Mouse (Mus musculus): ENCODE results near the gene Cdh1.
"Not testable (repeated sequence)": the region's sequence is repeated elsewhere in the genome, so short reads cannot be mapped to it uniquely, and the experiment has no call there.

The Cdh1 gene

DNA sequence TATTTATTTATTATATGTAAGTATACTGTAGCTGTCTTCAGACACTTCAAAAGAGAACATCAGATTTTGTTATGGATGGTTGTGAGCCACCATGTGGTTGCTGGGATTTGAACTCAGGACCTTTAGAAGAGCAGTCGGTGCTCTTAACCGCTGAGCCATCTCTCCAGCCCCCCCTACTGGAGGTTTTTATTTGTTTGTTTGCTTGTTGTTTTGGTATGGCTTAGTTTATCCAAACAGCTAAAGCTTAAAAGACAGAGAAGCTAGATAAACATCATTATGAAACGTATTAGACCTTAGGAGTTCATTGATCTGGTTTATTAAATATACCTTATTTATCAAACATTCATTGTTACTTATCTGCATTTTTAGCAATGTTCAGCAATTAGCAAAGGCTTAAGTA, 7.5 kb upstream of the Cdh1 start:
- not testable (repeated sequence) for DNase-seq (ENCODE audit: low spot score)

DNA sequence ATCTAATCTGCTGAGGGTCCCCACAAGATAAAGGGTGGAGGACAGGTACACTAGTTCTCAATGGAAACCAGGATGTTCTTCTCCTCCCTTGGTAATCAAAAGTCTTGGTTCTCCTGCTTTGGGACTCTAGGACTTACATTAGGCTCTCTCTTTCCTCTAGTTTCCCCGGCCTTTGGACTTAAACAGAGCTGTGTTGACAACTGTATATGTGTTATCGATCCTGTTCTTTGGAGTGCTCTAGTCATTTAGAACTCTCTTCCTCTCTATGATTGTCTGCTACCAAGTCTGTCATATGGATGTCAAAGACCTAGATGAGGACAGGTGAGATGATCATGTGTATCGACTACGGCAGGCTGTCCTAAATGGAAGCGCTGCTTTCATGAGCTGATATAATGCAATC, 6.1 kb upstream of the Cdh1 start:
- no peak for DNase-seq (ENCODE audit: low spot score)

DNA sequence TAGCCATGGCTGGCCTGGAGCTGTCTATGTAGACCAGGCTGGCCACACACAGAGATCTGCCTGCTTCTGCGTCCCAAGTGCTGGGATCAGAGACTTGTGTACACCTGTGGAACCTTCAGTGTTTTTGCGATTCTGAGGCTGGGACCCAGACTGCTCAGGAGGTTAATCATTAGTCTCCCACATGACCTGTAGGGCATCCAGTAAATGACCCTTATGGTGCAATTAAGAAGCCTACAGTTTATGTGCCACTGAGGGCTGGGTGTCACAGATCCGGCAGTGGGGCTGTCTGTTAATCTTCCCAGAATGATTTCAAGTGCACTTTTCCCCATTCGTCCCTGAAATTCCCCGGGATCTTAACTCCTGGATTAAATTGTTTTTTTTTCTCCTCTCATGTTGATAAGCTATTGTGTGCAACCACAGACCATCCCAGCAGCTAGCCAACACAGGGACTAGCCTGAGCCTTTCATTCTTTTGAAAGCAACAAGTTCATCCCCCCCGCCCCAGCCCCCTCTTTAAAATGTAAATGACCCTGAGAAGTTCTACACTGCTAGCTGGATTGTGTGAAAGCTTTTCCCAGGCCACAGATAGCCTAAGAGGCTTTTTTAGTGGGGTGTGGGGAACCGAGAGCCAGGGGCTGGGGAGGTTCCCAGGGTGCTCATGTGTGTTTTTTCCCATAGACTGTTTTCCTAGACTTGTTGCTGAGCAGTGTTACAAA, 3.7 kb upstream of the Cdh1 start:
- DNase-seq (ENCODE audit: low spot score) = no peak

DNA sequence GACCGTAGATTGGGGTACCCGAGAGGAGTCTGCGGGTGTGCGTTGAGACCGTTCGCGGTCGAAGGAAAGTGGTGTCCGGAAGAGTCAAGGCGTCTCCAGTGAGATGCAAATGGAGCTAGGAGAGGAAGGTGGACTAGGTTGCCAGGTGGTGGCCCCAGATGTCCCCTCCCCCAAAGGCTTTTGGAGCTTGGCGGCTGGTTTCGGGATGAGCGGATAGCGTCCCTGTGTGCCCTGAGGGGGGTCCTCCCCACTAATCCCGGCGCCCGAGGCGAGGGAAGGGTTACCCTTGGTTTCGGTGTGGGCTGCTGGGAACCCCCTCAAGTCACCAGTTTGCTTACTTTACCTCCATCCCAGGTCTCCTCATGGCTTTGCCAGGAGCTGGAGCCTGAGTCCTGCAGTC, 782 bp downstream of the Cdh1 start:
- no peak for DNase-seq (ENCODE audit: low spot score)

DNA sequence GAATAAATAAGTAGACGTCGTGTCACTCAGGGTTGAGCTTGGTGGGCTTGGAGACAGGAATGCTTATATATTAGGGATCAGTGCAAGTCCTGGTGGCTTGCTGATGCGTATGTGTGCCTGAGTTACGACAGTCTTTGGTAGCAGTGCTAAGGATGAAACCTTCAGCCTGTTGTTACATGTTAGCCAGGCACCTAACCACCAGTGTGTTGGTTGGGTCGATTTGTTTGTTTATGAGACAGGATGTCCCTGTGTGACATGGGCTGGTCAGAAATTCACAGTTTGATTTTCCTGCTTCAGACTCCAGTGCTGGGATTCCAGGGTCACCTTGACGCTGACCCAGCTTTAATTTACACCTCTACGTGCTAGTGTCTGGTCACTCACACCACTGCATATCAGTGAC, 2.5 kb downstream of the Cdh1 start:
- no peak for DNase-seq (ENCODE audit: low spot score)

DNA sequence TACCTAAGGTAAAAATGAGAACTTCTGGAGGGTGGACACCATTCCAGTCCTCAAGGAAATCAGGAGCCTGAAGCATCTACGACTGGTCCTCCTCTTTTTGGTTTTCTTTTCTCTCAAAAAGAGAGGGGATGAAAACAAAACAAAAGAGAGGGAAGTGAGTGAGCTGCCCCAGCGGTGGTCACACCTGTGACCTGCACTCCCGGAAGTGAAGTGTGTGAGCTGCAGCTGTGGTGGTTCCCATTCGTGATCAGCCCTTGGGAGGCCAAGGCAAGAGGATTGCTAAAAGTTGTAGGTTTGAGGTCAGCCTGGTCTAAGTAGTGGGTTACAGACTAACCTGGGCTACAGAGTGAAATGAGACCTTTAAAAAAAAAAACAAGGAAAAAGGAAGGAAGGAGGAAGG, 3.0 kb downstream of the Cdh1 start:
- DNase-seq (ENCODE audit: low spot score) = no peak

DNA sequence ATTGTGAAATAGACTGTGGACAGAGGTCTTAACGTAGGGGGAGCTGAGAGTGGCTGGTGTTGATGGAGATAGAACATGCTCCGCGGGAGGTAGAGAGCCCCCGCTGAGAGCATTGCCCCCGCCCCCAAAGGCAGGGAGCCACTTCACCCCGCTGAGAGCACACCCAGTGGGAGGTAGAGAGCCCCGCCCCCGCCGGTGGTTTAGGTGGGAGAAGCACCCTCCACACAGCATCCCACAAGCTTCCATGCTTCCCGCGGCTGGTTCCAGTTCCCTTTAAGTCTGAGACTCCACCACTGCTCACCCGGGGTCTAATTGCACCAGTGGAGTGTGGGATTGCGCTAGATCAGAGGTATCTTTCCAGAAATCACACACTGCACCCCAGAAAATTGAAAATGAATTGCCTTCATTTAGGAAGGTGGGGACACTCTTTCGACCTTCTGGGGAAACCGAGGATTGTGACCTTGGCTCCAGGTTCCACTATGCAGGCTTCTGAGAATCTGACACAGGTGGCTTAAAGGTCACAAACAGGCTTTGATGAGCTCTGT, 3.5 kb downstream of the Cdh1 start:
- no peak for DNase-seq (ENCODE audit: low spot score)

DNA sequence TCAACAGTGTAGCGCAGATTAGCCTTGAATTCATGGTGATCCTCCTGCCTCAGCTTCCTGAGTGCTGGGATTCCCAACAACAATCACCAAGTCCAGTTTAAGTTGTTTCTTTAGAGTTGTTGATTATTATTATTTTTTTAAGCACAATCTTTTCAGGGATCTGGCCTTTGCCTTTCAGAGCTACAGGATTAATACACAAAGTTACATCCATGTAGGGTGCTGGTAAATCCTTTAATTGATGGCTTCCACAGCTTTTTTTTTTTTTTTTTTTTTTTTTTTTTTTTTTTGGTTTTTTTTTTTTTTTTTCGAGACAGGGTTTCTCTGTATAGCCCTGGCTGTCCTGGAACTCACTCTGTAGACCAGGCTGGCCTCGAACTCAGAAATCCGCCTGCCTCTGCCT, 4.6 kb downstream of the Cdh1 start:
- DNase-seq (ENCODE audit: low spot score) = not testable (repeated sequence)

DNA sequence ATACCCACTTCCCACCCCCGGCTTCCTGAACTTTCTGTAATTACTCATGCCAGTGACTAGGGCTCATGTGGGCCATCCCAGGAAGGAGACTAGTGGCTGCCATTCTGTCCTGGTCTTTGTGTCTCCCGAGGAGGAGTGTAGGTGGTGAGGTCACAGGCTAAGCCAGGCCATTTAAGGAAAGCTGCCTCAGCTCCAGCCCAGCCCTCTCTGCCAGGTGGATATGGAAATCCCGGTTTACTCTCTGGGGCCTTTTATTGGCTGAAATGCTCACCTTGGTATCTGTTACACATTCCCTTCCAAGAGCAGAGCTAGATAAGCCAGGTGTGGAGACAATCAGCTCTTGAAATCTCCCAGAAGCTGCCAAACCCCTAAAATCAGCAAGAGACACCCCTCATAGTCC, 5.3 kb downstream of the Cdh1 start:
- no peak for DNase-seq (ENCODE audit: low spot score)

DNA sequence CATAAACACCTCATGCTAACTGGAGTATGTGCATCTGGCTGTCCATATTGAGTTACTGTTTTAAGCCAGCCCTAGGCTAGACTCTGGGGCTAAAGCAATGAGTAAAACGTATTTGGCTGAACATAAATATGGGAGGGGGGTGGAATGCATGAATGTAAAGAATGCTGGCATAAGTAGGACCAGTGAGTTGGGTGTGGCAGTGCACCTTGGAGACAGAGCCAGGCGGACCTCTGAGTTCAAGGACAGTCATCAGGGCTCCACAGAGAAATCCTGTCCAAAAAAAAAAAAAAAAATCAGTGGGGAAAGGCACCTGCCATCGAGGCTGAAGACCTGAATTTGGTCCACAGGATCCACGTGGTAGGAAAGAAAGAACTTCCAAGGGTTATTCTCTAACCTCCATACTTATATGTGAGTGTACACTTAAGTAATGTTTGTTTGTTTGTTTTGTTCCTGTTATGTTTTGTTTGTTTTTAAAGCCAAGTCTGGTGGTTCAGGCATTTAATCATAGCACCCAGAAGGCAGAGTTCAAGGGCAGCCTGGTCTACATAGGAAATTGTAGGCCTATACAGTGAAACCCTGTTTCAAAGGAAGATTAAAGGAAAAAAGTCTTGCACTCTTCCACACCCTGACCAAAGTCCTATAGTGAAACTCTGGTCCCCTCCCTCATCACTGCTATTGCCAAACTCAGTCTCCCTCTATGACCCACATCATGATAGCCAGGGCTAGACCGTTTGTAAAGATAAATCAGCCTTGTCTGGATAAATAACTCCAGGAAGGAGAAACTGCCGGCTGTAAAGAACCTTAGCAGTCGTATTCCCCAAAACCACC, 6.1 kb downstream of the Cdh1 start:
- DNase-seq (ENCODE audit: low spot score) = no peak

DNA sequence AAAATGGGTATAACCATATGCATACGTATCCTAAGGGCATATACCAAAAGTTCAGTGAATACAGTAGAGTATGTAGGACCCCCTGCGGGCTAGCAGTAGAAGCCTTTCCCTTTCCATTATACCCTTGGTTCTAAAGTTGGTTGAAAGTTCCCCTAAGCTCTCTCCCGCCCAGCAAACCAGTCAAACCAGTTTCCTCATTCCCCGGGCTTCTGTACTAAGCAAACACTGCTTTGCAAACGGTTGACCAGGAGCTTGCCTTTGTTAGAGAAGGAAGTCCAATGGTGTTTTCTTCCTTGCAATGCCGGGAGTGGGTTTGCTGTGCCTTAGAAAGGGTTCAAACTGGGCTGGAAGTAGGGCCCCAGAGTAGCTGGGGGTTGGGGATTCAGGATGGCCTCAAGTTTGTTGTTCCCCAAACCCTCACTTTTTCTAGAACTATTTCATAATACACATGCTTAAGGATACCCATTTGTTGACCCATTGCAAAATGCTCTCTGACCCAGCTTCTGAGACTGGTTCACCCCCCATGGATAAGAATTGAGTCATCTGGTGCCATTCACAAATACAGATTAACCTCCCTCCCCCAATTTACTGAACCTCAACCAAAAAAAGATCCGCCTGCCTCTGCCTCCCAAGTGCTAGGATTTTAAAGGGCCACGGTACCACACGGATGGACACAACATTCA, 7.9 kb downstream of the Cdh1 start:
- DNase-seq (ENCODE audit: low spot score) = no peak

DNA sequence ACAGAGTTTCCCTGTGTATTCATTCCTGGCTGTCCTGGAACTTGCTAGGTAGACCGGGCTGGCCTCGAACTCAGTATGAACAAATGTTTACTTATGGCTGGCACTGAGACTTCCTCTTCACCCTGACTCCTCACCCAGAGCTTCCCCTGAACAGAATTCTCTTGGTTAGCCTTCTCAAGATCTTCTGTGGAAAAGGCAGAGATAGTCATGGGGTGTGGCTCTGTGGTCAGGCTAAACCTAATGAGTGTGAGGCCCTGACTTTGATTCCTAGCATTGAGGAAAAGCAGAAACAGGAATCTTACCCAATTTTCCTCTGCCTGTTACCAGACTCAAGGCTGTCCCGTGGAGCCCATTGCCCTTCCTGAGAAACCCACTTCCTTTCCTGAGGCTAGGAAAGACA, 8.9 kb downstream of the Cdh1 start:
- DNase-seq (ENCODE audit: low spot score) = no peak

DNA sequence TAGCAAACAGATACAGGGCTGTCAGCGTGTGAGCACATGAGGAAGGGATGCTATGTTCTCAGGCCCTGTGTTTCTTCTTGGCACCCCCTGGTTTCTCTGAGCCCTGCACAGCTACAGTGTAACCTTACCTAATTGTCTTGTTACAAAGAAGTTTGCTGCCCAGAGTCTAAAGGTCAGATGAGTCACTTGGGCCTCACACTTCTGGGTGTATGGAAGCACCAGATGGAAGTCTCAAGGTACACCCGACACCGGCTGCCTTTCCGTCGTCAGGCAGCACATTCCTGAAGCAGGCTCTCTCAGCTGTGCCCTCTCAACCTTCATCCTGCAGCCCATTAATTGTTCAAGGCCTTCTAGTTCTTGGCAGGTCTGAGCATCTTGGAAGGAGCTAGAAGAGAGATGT, 11.6 kb downstream of the Cdh1 start:
- DNase-seq (ENCODE audit: low spot score) = no peak

DNA sequence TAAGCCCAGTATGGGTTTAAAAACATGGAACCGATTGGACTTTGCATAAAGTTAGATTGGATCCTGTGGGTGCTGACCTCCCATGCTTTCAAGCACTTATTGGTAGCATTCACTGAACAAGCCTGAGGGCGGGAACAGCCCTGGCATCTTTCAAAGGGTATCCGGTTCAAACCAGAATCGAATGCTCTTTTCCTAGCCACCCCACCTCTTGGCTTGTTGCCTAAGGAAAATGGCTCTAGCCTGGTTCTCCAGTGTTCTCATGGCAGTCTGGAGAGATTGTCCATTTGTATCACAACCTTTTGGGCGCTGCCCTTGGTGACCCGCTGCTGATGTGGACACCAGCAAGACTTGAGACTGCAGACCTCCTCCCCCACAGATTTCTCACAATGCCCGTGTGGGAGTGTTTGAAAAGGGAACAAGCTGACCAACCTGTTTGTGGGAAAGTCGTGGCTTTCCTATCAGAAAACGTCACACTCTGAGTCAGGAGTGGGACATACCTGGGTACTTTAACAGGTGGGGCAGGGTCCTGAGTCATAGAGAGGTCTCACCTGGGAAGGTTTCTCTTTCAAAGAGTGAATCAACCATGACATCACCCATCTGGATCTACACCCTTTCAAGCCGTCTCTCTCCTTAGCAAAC, 12.6 kb downstream of the Cdh1 start:
- no peak for DNase-seq (ENCODE audit: low spot score)

DNA sequence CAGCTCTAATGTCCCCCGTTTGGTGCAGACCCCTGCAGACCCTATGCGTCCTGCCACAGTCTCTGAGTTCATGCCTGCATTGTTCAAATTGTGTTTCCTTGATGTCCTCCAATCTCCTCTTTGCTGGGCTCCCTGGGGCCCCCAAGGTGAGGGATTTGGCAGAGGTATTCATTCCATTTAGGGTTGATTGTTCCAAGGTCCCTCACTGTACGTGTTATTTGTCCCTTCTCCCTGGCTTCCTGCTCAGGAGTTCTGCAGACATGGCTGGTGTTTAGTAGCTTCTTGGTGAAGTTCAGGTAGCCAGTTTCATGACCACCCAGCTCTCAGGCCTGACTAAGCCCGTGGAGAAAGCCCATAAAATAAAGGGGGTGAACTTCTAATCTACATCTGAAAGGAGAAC, 13.5 kb downstream of the Cdh1 start:
- no peak for DNase-seq (ENCODE audit: low spot score)

DNA sequence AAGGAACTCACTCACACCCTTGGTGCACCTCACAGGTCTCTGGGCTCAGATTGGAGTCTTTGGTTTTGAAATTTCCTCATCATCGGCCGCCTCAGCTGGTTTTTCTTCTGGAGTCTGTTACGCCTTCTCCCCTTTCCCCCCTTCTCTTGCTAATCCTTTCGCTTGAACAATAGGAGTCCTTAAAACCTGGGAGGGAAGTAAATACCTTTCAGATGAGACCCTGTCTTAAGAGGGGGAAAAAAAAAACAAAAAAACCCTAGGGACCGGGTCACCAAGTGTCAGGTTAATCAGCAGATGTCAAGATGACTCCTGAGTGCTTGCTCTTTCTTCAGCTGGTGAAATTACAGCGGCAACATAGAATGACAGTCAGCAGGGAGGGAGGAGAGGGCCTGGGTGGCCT, 14.0 kb downstream of the Cdh1 start:
- DNase-seq (ENCODE audit: low spot score) = no peak

DNA sequence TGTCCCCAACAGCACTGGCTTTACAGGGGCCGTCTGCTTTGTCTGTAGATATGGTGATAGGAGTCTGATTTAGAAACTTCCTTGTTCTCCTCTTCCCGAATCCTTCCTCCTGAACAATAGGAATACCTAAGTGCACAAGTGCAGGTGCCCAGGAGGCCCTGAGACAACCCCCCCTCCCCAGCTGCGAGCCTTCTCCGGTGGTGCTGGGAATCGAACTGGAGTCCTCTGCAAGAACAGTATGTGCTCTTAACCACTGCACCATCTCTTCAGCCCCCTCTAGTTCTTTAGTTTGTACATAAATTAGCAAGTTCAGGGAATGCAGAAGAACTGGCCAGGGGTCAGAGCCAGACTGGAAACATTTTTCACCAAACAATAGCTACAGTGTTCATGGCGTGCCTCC, 14.7 kb downstream of the Cdh1 start:
- DNase-seq (ENCODE audit: low spot score) = no peak

DNA sequence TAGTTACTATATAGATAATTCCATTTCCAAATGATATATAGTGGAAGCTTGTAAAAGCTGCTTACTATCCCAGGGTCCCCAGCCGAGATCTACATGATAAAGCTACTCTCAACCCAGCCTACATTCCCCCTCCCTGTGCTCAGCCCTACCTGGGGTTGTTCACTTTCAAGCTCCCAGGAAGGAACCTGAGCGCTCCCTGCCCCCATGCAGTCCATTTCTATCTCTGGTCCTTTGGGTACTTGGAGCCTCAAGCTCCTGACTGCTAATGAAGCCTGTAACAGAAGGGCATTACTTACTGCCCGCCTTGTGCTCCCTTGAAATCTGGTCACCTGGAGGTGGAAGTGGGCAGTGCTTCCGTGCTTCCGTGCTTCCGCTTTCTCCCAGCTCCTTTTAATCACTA, 15.2 kb downstream of the Cdh1 start:
- no peak for DNase-seq (ENCODE audit: low spot score)

DNA sequence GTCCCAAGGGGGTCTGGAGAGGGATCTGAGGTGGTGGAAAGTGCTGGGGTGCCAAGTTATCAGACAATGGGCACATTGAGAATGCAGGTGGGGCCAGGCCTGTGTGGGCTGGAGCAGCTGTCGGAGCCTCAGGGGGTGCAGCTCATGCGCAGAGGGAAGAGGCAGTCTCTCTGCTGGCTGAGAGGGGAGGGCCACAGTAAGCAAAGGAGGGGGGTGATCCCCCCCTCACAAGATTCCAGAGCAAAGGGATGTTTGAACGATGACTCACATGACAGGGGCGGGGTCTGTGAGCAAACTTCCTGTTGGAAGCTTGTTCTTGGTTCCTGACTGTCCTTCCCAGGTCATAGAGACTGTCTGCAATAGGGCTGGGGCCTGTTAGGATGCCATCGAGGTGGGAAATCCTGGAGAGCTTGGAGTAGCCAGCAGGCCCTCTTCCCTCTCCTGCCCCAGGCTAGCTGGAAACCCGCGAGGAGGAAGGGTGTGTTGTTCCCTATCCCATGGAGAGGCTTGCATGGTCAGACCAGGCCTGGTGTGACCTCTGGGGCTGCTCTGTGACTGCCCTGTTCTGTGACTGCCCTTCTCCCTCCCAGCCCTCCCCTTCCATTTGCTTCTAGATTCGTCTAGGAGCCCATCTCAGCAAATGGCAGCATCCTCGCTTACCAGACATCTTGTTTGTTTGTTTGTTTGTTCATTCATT, 16.5 kb downstream of the Cdh1 start:
- DNase-seq (ENCODE audit: low spot score) = no peak

DNA sequence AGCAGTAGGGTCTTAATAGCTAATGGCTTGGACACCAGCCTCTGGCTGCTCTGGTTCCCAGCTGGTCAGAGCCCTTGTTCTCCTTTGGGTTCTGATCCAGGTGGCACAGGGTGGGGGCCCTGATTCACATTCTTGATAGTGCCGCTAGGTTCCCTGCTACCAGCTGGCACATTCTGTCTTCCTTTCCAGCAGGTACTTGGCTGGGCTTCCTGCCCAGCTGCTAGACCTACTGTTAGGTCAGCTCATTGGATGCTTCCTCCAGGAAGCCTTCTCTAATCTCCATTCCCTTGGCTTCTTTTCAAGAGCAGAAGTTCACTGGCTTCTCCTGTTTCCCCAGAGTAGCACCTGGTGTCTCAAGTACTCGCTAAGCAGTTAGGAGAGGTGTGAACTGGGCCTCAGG, 17.3 kb downstream of the Cdh1 start:
- no peak for DNase-seq (ENCODE audit: low spot score)

DNA sequence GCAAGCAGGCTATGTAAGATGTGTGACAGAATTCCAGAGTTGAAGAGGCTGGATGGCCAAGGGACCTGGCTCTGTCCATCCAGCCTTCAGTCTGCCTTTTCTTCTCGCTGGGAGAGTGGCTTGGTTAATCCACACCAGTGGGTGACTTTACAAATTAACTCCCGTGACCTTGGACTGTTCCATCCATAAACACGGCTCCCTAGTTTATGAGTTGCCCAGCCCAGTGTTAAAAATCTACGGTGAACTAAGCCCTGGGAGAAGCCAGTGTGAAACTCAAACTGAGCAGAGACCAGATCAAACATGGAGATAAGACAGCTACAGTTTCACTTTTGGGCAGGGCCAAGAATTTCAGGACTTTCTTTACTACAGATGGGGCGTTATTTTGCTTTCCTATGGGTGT, 19.9 kb downstream of the Cdh1 start:
- no peak for DNase-seq (ENCODE audit: low spot score)

DNA sequence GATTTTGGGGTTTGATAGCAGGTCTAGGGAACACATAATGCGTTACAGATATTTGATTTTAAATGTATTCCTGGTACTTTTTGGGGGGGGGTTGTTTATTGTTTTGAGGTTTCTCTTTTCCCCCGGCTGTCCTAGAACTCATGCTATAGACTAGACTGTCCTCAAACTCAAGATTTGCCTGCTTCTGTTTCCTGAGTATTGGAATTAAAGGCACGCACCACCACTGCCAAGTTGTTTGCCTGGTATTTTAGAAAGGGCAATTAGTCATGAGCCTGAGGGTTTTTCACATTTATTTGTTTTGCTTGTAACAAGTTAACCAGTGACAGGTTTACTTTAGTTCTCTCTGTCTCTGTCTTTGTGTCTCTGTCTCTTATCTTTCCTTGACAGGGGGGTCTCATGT, 20.3 kb downstream of the Cdh1 start:
- no peak for DNase-seq (ENCODE audit: low spot score)
